Mouse (Mus musculus): Measurements from ENCODE around the gene Krt78. TPM values are rescaled to one million over a fixed set of nuclear protein-coding genes. Genes with fewer than 3 reads are reported as not detected.

The Krt78 gene
- polyA plus RNA-seq, 1 experiment from 2014 or later, result 5.7 TPM

DNA sequence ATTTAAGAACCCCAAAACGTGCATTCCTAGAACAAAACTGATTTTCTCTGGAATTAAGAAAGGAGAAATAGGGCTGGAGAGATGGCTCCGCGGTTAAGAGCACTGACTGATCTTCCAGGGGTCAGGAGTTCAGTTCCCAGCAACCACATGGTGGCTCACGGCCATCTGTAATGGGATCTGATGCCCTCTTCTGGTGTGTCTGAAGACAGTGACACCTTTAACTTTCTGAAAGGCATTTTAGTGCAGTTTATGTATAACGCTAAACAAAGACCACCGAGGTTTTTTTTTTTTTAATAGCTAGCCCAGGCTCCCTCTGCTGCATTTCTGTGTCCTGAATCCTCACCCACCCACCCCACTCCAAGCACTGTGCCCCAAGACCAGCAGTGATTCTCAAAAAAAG, 30.7 kb upstream of the Krt78 start:
- H3K4me1 ChIP-seq, result peaks cover 10% of the 10 kb centered on the region; the same call in 1 of the 2 replicates
- H3K9me3 ChIP-seq, result no peaks in the 10 kb centered on the region
- no peaks in the 10 kb centered on the region for H3K36me3 ChIP-seq
- ATAC-seq (ENCODE audit: insufficient read depth, low FRiP score, low read depth), result no peak
- H3K4me2 ChIP-seq, result peak overlapping the region; percentile 63; the same call in 1 of the 2 replicates
- no peak overlapping the region; the same call in 1 of the 2 replicates for H3K27ac ChIP-seq
- no peak overlapping the region for H3K4me3 ChIP-seq (replicated peaks)
- H3K27me3 ChIP-seq (replicated peaks), result no peaks in the 10 kb centered on the region
- WGBS, result 7% methylated on average over 6 of the region's 6 CpGs
- H3K9ac ChIP-seq, result no peak overlapping the region

- Histone ChIP-seq H3K27ac (peak overlapping the region; percentile 91), H3K4me3 (replicated peaks) (peak overlapping the region; percentile 30), H3K9me3 (no peaks in the 10 kb centered on the region), H3K4me2 (peak overlapping the region; percentile 63), H3K4me1 (peaks cover 10% of the 10 kb centered on the region; the same call in 1 of the 2 replicates), H3K27me3 (replicated peaks) (no peaks in the 10 kb centered on the region), H3K9ac (no peak overlapping the region), H3K36me3 (no peaks in the 10 kb centered on the region)
- ATAC-seq (ENCODE audit: insufficient read depth, low FRiP score, low read depth), result peak; percentile 87
- 4% methylated on average over 15 of the region's 15 CpGs for WGBS
Observed at GRCm38 (mm10) chr15:101983949-101984601, 30.0 kb upstream of the Krt78 start.

DNA sequence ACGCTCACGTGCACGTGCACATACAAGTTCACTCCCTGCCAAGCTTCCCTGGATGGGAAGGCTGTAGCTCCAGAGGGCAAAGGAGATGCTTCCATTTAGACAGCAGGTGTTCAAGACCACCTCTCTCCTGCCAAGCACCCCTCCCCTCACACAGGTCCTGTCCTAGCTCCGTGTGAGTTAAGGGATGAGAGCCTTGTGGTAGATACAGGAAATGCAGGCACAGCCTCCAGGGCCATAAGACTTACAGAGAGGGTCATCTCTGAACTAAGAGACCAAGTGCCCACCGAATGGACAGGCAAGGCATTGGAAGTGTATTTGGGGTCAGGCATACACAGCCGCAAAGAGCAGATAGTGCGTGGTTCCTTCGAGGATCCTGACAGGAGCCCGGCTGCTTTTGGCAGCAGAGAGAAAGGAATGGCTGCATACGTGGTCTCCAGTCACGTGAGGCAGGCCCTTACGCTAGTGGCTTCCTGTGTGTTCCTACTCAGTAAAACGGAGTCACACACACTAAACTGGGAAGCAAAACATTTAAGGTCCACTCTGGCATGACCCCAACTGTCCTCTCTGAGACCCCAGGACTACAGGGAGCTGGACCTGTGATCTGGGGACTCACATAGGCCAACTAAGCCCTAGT, 29.3 kb upstream of the Krt78 start:
- H3K9me3 ChIP-seq, result no peaks in the 10 kb centered on the region
- 0 out of 2 replicates have a peak overlapping the region, but pooled peaks have one; percentile 30 for H3K4me3 ChIP-seq (replicated peaks)
- H3K27ac ChIP-seq, result peak overlapping the region; percentile 91
- H3K9ac ChIP-seq, result no peak overlapping the region
- peak overlapping the region; percentile 63 for H3K4me2 ChIP-seq
- peaks cover 17% of the 10 kb centered on the region; the same call in 1 of the 2 replicates for H3K4me1 ChIP-seq
- 77% methylated on average over 13 of the region's 13 CpGs for WGBS
- ATAC-seq (ENCODE audit: insufficient read depth, low FRiP score, low read depth), result no peak
- H3K36me3 ChIP-seq, result no peaks in the 10 kb centered on the region
- H3K27me3 ChIP-seq (replicated peaks), result no peaks in the 10 kb centered on the region

DNA sequence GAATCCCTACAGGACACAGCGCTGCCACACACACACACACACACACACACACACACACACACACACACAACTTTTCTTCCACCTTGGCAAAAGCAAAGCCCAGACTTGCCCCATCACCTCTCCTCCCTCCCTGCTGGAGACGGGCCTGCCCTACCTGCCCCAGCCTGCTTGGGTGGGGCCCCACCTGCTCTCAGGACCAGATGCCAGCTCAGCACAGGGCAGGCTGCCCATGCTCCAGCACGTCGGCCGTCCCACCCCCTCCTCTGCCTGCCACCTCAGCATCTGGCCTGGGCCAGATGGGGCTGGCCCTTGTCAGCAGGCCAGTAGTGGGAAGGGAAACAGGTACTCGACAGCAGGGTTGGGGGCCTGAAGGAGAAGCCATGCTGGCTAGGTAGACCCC, 26.8 kb upstream of the Krt78 start:
- ATAC-seq (ENCODE audit: insufficient read depth, low FRiP score, low read depth), result peak; percentile 12; the same call in 1 of the 2 replicates
- H3K9ac ChIP-seq, result 0 out of 2 replicates have a peak overlapping the region, but pooled peaks have one; percentile 9
- no peaks in the 10 kb centered on the region for H3K36me3 ChIP-seq
- peak overlapping the region; percentile 81 for H3K27ac ChIP-seq
- no peak overlapping the region for H3K4me3 ChIP-seq (replicated peaks)
- H3K4me1 ChIP-seq, result peaks cover 42% of the 10 kb centered on the region
- H3K9me3 ChIP-seq, result no peaks in the 10 kb centered on the region
- H3K4me2 ChIP-seq, result no peak overlapping the region
- no peaks in the 10 kb centered on the region for H3K27me3 ChIP-seq (replicated peaks)
- WGBS, result 50% methylated on average over 6 of the region's 6 CpGs

DNA sequence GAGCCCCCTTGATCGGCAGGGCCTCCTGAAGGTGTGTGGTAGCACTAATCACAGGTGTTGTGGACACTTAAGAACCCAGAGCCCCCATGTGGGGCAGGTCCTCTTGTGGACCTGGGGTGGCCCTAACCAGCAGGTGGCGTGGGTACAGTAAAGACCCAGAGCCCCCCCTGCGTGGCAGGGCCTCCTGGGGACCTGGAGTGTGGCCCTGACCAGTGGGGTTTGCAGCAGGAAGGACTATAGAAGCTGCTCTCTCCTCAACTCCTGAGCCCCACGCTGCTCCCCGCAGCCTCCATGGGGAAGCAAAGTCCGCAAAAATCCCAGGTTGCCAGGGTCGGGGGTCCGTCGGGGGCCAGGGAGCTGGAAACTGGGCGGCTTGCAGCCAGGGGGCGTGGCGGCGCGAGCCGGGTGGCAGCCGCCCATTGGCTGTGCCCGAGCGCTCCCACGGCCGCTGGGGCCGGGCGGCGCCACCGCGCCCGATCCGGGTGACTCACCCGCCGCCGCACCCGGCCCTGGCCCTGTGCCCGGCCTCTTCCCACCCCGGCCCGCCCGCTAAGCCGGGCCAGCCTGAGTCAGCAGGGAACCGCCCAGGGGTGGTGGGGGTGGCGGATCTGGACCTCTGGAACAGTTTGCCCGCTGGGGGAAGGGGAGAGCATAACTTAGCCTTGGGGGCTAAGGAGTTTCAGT, 23.1 kb upstream of the Krt78 start:
- peaks cover 56% of the 10 kb centered on the region for H3K4me1 ChIP-seq
- H3K27me3 ChIP-seq (replicated peaks), result no peaks in the 10 kb centered on the region
- peak overlapping the region; percentile 26 for H3K4me3 ChIP-seq (replicated peaks)
- 0 out of 2 replicates have a peak overlapping the region, but pooled peaks have one; percentile 32 for H3K9ac ChIP-seq
- H3K27ac ChIP-seq, result peak overlapping the region; percentile 94
- ATAC-seq (ENCODE audit: insufficient read depth, low FRiP score, low read depth), result peak; percentile 90
- H3K4me2 ChIP-seq, result peak overlapping the region; percentile 64
- WGBS, result 3% methylated on average over 36 of the region's 39 CpGs
- H3K36me3 ChIP-seq, result no peaks in the 10 kb centered on the region
- no peaks in the 10 kb centered on the region for H3K9me3 ChIP-seq

DNA sequence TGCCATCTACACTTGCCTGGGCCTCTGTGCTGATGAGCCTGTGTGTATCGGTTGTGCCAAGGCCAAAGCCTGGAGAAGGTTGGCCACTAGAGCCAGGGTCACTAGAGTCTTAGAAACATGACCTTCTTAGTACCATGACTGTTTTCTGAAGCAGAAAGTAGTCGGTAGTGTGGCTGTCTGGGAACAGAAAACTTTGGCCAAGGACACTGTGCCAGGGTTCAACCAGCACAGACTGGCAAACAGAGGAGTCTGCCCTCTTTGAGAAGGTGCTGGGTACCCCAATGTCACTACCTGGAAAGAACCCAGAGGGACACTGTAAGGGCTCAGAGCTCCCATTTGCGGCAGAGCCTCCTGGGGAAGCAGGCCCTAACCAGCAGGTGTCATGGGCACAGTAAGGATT, 22.6 kb upstream of the Krt78 start:
- Histone ChIP-seq H3K9ac (no peak overlapping the region), H3K4me2 (peak overlapping the region; percentile 64), H3K27ac (peak overlapping the region; percentile 94), H3K36me3 (no peaks in the 10 kb centered on the region), H3K9me3 (no peaks in the 10 kb centered on the region), H3K4me1 (peaks cover 56% of the 10 kb centered on the region), H3K27me3 (replicated peaks) (no peaks in the 10 kb centered on the region), H3K4me3 (replicated peaks) (peak overlapping the region; percentile 26; the same call in 1 of the 2 replicates)
- no peak for ATAC-seq (ENCODE audit: insufficient read depth, low FRiP score, low read depth)
- WGBS, result 41% methylated on average over 3 of the region's 3 CpGs

GRCm38 (mm10) chr15:101976023-101976422, 21.9 kb upstream of the Krt78 start:
- Histone ChIP-seq H3K27ac (peak overlapping the region; percentile 94), H3K4me3 (replicated peaks) (no peak overlapping the region), H3K27me3 (replicated peaks) (no peaks in the 10 kb centered on the region), H3K9ac (no peak overlapping the region), H3K4me2 (no peak overlapping the region), H3K4me1 (peaks cover 52% of the 10 kb centered on the region), H3K36me3 (no peaks in the 10 kb centered on the region), H3K9me3 (no peaks in the 10 kb centered on the region)
- peak; percentile 19; the same call in 1 of the 2 replicates for ATAC-seq (ENCODE audit: insufficient read depth, low FRiP score, low read depth)
- WGBS, result 33% methylated on average over 5 of the region's 5 CpGs

DNA sequence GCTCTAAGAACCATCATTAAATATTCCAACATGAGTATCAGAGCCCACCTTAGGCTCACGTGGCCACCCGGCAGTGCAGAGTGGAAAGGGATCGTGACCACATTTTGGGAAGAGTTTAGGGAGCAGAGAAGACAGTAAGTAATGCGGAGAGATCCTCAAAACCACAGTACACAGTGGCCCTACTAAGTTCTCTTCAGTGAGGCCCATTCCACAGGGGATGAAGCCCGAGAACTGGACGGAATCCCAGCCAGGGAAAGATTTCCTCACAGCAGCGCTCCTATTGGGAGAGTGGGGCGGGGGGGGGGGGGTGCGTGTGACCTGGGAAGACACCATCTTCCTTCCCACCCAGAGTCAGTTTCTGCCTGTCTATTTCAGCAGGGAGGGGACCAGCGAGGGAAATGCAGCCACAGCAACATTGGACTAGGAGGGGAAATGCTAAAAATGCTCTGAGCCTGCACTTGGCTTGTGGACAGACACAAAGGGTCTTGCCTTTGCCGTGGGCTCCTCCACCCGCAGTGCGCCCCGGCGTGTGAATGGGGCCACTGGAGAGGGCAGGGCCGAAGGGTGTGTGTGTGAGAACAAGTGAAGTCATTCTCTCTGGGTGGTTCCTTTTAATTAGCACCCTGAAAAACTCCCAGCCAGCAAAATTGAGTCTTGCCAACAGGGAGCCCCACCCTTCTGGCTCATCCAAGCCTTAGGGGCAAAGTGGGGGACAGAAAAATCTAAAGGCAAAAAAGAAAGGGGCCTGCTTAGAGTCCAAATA, 20.2 kb upstream of the Krt78 start:
- no peaks in the 10 kb centered on the region for H3K36me3 ChIP-seq
- no peak for ATAC-seq (ENCODE audit: insufficient read depth, low FRiP score, low read depth)
- WGBS, result 54% methylated on average over 16 of the region's 16 CpGs
- no peak overlapping the region for H3K4me2 ChIP-seq
- no peaks in the 10 kb centered on the region for H3K27me3 ChIP-seq (replicated peaks)
- no peak overlapping the region for H3K4me3 ChIP-seq (replicated peaks)
- H3K27ac ChIP-seq, result peak overlapping the region; percentile 94
- H3K9ac ChIP-seq, result no peak overlapping the region
- peaks cover 53% of the 10 kb centered on the region for H3K4me1 ChIP-seq
- H3K9me3 ChIP-seq, result no peaks in the 10 kb centered on the region

DNA sequence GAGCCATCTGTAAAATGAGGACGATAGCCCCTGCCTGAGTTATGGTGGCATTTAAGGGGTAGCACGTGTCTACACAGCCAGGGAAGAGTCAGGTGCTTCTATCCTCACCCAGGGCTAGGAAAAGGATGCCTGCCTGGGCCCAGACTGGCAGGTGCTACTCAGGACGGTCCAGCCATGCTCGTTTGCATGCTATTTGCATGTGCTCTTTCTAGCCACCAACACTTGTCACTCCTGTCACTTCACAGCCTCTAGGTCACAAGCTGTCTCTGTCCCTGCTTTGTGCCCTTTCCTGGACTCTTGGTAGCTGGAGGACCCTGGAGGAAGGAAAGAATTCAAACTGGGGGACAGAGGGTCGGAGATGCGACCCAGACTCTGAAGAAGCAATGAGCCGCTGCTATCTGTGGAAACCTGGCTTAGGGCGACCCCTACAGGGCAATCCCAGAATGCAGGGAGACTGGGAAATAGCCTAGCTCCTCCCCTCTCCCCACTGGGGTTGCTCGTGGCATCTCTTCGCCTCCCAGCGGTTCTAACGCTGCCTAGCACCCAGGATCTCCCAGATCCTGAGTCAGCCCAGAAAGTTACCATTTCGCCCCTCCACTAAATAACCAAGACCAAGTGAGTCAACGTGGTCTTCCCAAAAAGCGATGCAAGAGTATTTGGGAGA, 19.5 kb upstream of the Krt78 start:
- 17% methylated on average over 15 of the region's 15 CpGs for WGBS
- no peaks in the 10 kb centered on the region for H3K27me3 ChIP-seq (replicated peaks)
- H3K4me3 ChIP-seq (replicated peaks), result no peak overlapping the region
- ATAC-seq (ENCODE audit: insufficient read depth, low FRiP score, low read depth), result 0 out of 2 replicates have a peak, but pooled peaks have one; percentile 21
- no peaks in the 10 kb centered on the region for H3K9me3 ChIP-seq
- peaks cover 47% of the 10 kb centered on the region for H3K4me1 ChIP-seq
- H3K9ac ChIP-seq, result no peak overlapping the region
- no peak overlapping the region for H3K4me2 ChIP-seq
- peak overlapping the region; percentile 94 for H3K27ac ChIP-seq
- H3K36me3 ChIP-seq, result no peaks in the 10 kb centered on the region

DNA sequence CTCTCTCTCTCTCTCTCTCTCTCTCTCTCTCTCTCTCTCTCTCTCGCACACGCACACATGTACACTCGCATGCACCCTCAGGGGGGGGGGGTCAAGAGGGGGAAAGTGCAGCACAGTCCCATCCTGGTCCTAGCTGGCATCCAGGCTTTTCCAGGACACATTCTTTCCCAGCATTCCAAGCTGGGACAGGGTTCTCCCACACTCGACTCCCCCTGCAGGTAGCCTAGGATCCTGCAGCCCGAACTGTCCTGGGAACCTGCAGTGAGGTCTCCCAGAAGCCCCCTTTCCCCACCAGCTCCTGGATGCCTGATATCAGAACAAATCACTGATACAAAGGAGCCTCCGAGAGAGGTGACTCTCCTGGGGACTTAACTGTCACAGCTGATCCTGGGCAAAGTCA, 16.4 kb upstream of the Krt78 start:
- WGBS, result 14% methylated on average over 3 of the region's 6 CpGs
- Histone ChIP-seq H3K9ac (no peak overlapping the region), H3K4me3 (replicated peaks) (no peak overlapping the region)

GRCm38 (mm10) chr15:101966808-101967207, 12.7 kb upstream of the Krt78 start:
- ATAC-seq (ENCODE audit: insufficient read depth, low FRiP score, low read depth), result peak; percentile 84
- H3K27me3 ChIP-seq (replicated peaks), result no peaks in the 10 kb centered on the region
- peaks cover 4% of the 10 kb centered on the region; the same call in 1 of the 2 replicates for H3K4me1 ChIP-seq
- peak overlapping the region; percentile 67 for H3K27ac ChIP-seq
- no peaks in the 10 kb centered on the region for H3K36me3 ChIP-seq
- H3K4me2 ChIP-seq, result no peak overlapping the region
- no peak overlapping the region for H3K4me3 ChIP-seq (replicated peaks)
- 66% methylated on average over 8 of the region's 8 CpGs for WGBS
- H3K9me3 ChIP-seq, result no peaks in the 10 kb centered on the region
- H3K9ac ChIP-seq, result no peak overlapping the region

More for the DNA sequence above, 16.4 kb upstream of the Krt78 start:
- no peak for ATAC-seq (ENCODE audit: insufficient read depth, low FRiP score, low read depth)
- no peaks in the 10 kb centered on the region for H3K27me3 ChIP-seq (replicated peaks)
- no peak overlapping the region for H3K4me2 ChIP-seq
- H3K4me1 ChIP-seq, result peaks cover 18% of the 10 kb centered on the region
- no peaks in the 10 kb centered on the region for H3K9me3 ChIP-seq
- no peaks in the 10 kb centered on the region for H3K36me3 ChIP-seq
- no peak overlapping the region for H3K27ac ChIP-seq
